Mouse (Mus musculus): ENCODE results near the gene Abl1. TPM values are rescaled to one million over a fixed set of nuclear protein-coding genes. Genes with fewer than 3 reads are reported as not detected.

Abl1 gene
- total and polyA plus RNA-seq, 3 experiments, result 9.8 to 22.4 (median 15.2) TPM

- Histone ChIP-seq H3K4me3 (replicated peaks in 1 of 3; ENCODE audit: low read depth in 2 of 3, low read length in 2 of 3, poor library complexity in 1 of 3) (no peak overlapping the region), H3K79me2 (replicated peaks; ENCODE audit: control insufficient read depth, extremely low read depth, insufficient read depth, poor library complexity, severe bottlenecking) (no peaks in the 10 kb centered on the region), H3K27me3 (replicated peaks) (peaks cover 78% of the 10 kb centered on the region), H3K4me1 (ENCODE audit: control insufficient read depth in 1 of 2, insufficient read depth in 2 of 2) (peaks cover 6 to 20% of the 10 kb centered on the region in 2 experiments), H3K27ac (ENCODE audit: insufficient read depth, low read depth) (no peak overlapping the region), H3K36me3 (replicated peaks in 1 of 2; ENCODE audit: control insufficient read depth in 1 of 2, insufficient read depth in 1 of 2, low read length in 1 of 2) (no peaks in the 10 kb centered on the region), H3K9me3 (replicated peaks; ENCODE audit: low read length) (no peaks in the 10 kb centered on the region), H3K9ac (ENCODE audit: insufficient read depth, low read depth) (no peak overlapping the region), H3K4me2 (ENCODE audit: insufficient read depth, low read depth, poor library complexity, severe bottlenecking) (no peak overlapping the region)
- DNase-seq (ENCODE audit: extremely low read depth), result no peak
- TF ChIP-seq MAX (IDR thresholded peaks at IDR 0.05; ENCODE audit: low read length) (no peak), SIN3A (IDR thresholded peaks at IDR 0.05; ENCODE audit: low read length) (no peak), JUND (conservative IDR thresholded peaks at IDR 0.05; ENCODE audit: low read depth, low read length) (no peak), MAZ (IDR thresholded peaks at IDR 0.05; ENCODE audit: low read depth, low read length) (no peak), MEF2A (IDR thresholded peaks at IDR 0.05; ENCODE audit: borderline replicate concordance, low read depth, low read length) (no peak), NRF1 (IDR thresholded peaks at IDR 0.05; ENCODE audit: low read depth, low read length) (no peak), CTCF (conservative IDR thresholded peaks at IDR 0.05 in 1 of 2, IDR thresholded peaks at IDR 0.05 in 1 of 2; ENCODE audit: low read depth in 2 of 2, low read length in 2 of 2) (no peak), E2F4 (IDR thresholded peaks at IDR 0.05; ENCODE audit: insufficient replicate concordance, low read depth, low read length) (no peak), MAFK (IDR thresholded peaks at IDR 0.05; ENCODE audit: insufficient replicate concordance, low read length) (no peak), ZC3H11A (IDR thresholded peaks at IDR 0.05; ENCODE audit: low read depth, low read length) (no peak), RCOR1 (conservative IDR thresholded peaks at IDR 0.05; ENCODE audit: low read depth, low read length) (no peak), IRF4 (IDR thresholded peaks at IDR 0.05; ENCODE audit: low read depth, low read length) (no peak), NELFE (IDR thresholded peaks at IDR 0.05; ENCODE audit: low read depth, low read length) (no peak), ZNF384 (IDR thresholded peaks at IDR 0.05; ENCODE audit: low read depth, low read length) (no peak)
- dilution Hi-C loops (cut with MboI; ENCODE audit: extremely low pct_ligation_motif_present, extremely low pct_unique_long_range_greater_than_20kb, low sequenced_read_pairs), result no loop called here
- in situ Hi-C loops (cut with MboI; ENCODE audit: low pct_ligation_motif_present, low pct_unique_long_range_greater_than_20kb, low sequenced_read_pairs), result no loop called here
Observed at GRCm38 (mm10) chr2:31813641-31814040, 125.5 kb downstream of the Abl1 start.

- dilution Hi-C loops (cut with MboI; ENCODE audit: extremely low pct_ligation_motif_present, extremely low pct_unique_long_range_greater_than_20kb, low sequenced_read_pairs), result no loop called here
- H3K79me2 ChIP-seq (replicated peaks; ENCODE audit: control insufficient read depth, extremely low read depth, insufficient read depth, poor library complexity, severe bottlenecking), result no peaks in the 10 kb centered on the region
- H3K9ac ChIP-seq (ENCODE audit: insufficient read depth, low read depth), result no peak overlapping the region
- no peak for DNase-seq (ENCODE audit: extremely low read depth)
- TF ChIP-seq MEF2A (IDR thresholded peaks at IDR 0.05; ENCODE audit: borderline replicate concordance, low read depth, low read length) (no peak), ZKSCAN1 (IDR thresholded peaks at IDR 0.05; ENCODE audit: borderline replicate concordance, low read depth, low read length) (no peak), ETS1 (conservative IDR thresholded peaks at IDR 0.05; ENCODE audit: low read depth, low read length) (no peak), SMC3 (IDR thresholded peaks at IDR 0.05; ENCODE audit: low read depth, low read length) (no peak), TCF12 (IDR thresholded peaks at IDR 0.05; ENCODE audit: low read depth, low read length) (no peak)
- in situ Hi-C loops (cut with MboI; ENCODE audit: low pct_ligation_motif_present, low pct_unique_long_range_greater_than_20kb, low sequenced_read_pairs), result loop anchor here (5.0 kb wide), 1 partner anchor 73 kb away; the partner anchor contains the start of gene Lamc3
- no peak overlapping the region for H3K27ac ChIP-seq (ENCODE audit: insufficient read depth, low read depth)
- no peaks in the 10 kb centered on the region for H3K9me3 ChIP-seq (replicated peaks; ENCODE audit: low read length)
- H3K4me3 ChIP-seq (replicated peaks in 1 of 3; ENCODE audit: low read depth in 2 of 3, low read length in 2 of 3, poor library complexity in 1 of 3), result no peak overlapping the region
- H3K36me3 ChIP-seq (replicated peaks in 1 of 2; ENCODE audit: control insufficient read depth in 1 of 2, insufficient read depth in 1 of 2, low read length in 1 of 2), result no peaks in the 10 kb centered on the region
- peaks cover 6 to 10% of the 10 kb centered on the region in 2 experiments; a peak in 3 of 4 replicates for H3K4me1 ChIP-seq (ENCODE audit: control insufficient read depth in 1 of 2, insufficient read depth in 2 of 2)
- no peak overlapping the region for H3K4me2 ChIP-seq (ENCODE audit: insufficient read depth, low read depth, poor library complexity, severe bottlenecking)
- peaks cover 84% of the 10 kb centered on the region for H3K27me3 ChIP-seq (replicated peaks)
Observed at GRCm38 (mm10) chr2:31814699-31815098, 126.5 kb downstream of the Abl1 start.

Data from CH12.LX (cell line).